Mouse (Mus musculus): ENCODE measurements around the gene Fxyd7. TPM values are rescaled to one million over a fixed set of nuclear protein-coding genes. Genes with fewer than 3 reads are reported as not detected.
A peak's percentile ranks its signal among the peaks of the same experiment; 100 is the strongest.

The Fxyd7 gene
- polyA plus RNA-seq, 1 experiment from 2014 or later, result 29.8 TPM

DNA sequence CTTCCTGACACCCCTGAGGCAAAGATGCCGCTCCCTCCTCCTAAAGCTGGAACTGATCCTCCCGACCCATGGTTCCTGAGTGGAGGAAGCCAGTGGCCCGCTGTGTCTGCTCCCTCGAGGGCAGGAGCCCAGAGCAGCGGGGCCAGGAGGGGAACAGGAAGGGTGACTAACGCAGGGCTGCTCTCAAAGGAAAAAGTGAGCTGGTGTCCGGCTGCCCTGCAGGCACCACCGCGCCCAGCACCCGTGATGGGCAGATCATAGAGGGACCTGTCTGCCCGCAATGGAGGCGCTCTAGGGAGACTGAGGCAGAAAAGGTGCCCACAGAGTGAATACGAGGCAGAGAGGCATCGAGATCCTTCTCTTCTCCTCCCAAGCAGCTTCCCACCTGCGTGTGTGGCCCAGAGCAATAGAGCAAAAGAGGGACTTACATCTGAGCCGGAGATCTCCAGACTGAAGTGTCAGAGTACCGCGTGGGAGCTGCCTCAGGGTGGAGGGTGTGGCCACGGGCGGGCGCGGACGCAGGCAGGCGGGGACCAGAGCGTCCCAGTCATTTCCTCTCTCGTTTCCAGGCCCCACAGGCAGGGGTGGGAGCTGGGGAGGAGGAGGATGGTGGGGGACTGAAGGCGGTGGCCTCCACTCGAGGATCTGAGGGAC is 9.5 kb downstream of the Fxyd7 start:
- Histone ChIP-seq H3K27ac (no peak overlapping the region), H3K27me3 (peaks cover 55% of the 10 kb centered on the region), H3K9ac (peak overlapping the region; percentile 28; the same call in 1 of the 2 replicates), H3K4me1 (peaks cover 11% of the 10 kb centered on the region), H3K36me3 (no peaks in the 10 kb centered on the region), H3K4me3 (peak overlapping the region; percentile 18), H3K9me3 (replicated peaks) (no peaks in the 10 kb centered on the region), H3K4me2 (replicated peaks) (peak overlapping the region; percentile 43)
- WGBS, result 6% methylated on average over 28 of the region's 28 CpGs
- ATAC-seq (ENCODE audit: low FRiP score), result 0 out of 2 replicates have a peak, but pooled peaks have one; percentile 32

DNA sequence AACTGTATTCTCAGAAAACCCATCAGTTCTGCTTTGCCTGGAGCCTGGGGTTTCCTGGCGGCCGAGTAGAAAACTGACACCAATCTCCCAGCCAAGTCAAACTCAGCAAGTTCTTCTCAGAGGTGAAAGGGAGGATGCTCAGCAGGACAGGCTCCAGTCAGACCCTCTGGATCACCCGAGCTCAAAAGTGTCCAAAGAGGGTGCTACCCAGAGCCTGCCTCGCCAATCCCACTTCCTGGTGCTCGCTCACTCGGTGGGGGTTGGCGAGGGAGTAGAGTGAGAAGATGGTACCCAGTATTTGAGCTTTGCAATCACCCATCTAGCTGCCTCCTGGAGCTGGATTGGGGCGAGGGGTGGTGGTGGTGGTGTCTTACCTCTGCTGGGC is 10.3 kb downstream of the Fxyd7 start:
- Histone ChIP-seq H3K9ac (no peak overlapping the region), H3K4me3 (no peak overlapping the region), H3K27ac (no peak overlapping the region), H3K4me2 (replicated peaks) (0 out of 2 replicates have a peak overlapping the region, but pooled peaks have one; percentile 43), H3K36me3 (no peaks in the 10 kb centered on the region), H3K4me1 (peaks cover 11% of the 10 kb centered on the region), H3K9me3 (replicated peaks) (no peaks in the 10 kb centered on the region), H3K27me3 (peaks cover 55% of the 10 kb centered on the region)
- WGBS, result 35% methylated on average over 8 of the region's 8 CpGs
- ATAC-seq (ENCODE audit: low FRiP score), result no peak

DNA sequence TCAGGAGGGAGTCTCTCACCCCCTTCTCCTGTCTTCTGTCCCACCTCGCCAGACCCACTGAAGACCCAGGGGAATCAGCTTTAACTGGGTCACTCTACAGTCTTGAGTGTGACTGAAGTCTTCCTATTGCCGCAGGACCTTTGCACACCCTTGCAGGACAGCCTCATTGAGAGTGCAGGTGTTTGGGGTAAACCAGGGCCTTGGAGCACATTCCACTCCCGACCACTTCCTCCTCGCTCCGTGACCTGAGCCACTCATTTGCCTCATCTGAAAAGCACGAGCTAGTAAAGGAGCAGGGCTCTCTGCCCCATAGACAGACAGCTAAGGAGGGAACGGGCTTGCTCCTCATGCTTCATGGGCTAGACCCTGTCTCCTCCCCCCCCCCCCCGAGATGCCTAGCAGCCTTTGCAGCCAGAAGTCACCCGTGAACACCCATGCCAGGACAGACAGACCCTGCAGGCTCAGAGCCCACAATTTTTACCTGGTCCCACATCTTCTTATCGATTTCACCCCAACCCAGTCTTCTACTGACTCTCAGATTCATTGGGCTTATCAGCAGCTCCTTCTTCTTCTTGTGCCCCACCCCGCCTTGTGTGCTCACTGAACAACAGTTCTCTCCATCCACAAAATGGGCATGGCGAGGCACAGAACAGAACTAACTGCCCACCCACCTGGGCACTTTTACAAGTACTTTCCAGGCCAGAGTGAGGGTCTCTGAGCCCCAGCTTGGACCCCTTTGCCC is 10.8 kb downstream of the Fxyd7 start:
- Histone ChIP-seq H3K27me3 (peaks cover 53% of the 10 kb centered on the region), H3K4me1 (peaks cover 11% of the 10 kb centered on the region), H3K4me3 (no peak overlapping the region), H3K9me3 (replicated peaks) (no peaks in the 10 kb centered on the region), H3K36me3 (no peaks in the 10 kb centered on the region), H3K4me2 (replicated peaks) (no peak overlapping the region), H3K27ac (no peak overlapping the region), H3K9ac (no peak overlapping the region)
- WGBS, result 83% methylated on average over 12 of the region's 12 CpGs
- ATAC-seq (ENCODE audit: low FRiP score), result no peak

DNA sequence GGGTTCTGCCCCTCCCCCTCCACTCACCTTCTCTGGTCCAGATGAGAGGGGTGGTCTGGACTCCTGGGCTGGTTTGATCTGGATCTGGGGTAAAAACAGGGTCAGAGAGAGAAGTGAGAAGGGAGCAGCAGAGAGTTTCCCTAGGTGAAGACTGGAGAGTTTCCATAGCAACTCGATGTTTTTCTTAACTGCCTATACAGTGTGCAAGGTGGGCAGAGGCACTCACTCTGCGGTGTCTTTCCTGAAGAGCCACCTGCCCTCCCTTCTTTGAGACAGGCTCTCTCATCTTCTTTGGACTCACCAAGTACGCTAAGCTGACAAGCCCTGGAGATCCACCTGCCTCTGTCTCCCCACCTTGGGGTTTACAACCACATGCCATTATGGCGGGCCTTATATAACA is 12.3 kb downstream of the Fxyd7 start:
- H3K27ac ChIP-seq, result no peak overlapping the region
- no peak overlapping the region for H3K4me3 ChIP-seq
- H3K36me3 ChIP-seq, result no peaks in the 10 kb centered on the region
- H3K9ac ChIP-seq, result no peak overlapping the region
- no peak for ATAC-seq (ENCODE audit: low FRiP score)
- H3K4me1 ChIP-seq, result peaks cover 11% of the 10 kb centered on the region
- WGBS, result 88% methylated on average over 4 of the region's 4 CpGs
- H3K4me2 ChIP-seq (replicated peaks), result no peak overlapping the region
- no peaks in the 10 kb centered on the region for H3K9me3 ChIP-seq (replicated peaks)
- H3K27me3 ChIP-seq, result peaks cover 38% of the 10 kb centered on the region

DNA sequence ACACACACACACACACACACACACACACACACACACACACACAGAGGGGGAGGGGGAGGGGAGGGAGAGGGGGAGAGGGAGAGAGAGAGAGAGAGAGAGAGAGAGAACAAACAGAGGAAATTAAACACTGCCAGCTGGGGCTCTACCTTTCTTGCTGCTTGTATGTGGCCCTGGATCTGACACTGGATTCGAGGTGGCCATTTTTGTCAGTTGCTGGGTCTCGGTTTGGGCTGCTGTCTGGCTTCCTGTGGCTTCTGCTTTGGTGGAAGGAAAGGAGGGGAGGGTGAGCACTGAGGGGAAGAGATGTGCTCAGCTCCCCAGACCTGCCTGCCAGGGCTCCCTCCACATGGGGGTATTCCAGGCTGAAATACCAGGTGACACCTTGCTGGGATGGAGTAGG is 13.6 kb downstream of the Fxyd7 start:
- H3K4me1 ChIP-seq, result peaks cover 11% of the 10 kb centered on the region
- ATAC-seq (ENCODE audit: low FRiP score), result no peak

DNA sequence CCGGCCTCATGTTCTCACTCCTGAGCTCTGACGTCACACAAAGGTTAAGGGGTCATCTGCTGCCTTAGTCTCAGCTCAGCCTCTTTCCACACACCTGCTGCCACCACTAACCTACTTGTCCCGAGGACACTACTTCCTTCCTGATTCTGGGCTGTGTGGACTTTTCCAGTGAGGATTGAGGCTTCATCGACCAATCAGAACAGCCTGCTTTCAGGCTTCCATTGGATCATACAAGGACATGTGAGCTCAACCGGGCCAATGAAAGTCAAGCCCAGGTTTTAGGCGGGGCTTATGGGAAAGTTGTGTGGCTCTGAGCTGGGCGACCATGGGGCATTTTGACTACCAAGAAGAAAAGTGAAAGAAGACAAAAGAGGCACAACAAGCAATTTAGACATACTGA is 14.3 kb downstream of the Fxyd7 start:
- H3K4me1 ChIP-seq, result peaks cover 5% of the 10 kb centered on the region
- no peaks in the 10 kb centered on the region for H3K9me3 ChIP-seq (replicated peaks)
- no peaks in the 10 kb centered on the region for H3K36me3 ChIP-seq
- H3K9ac ChIP-seq, result no peak overlapping the region
- no peak overlapping the region for H3K4me2 ChIP-seq (replicated peaks)
- H3K27me3 ChIP-seq, result peaks cover 18% of the 10 kb centered on the region
- ATAC-seq (ENCODE audit: low FRiP score), result no peak
- 85% methylated on average over 7 of the region's 7 CpGs for WGBS
- H3K4me3 ChIP-seq, result no peak overlapping the region
- no peak overlapping the region for H3K27ac ChIP-seq

More for the DNA sequence above, 13.6 kb downstream of the Fxyd7 start:
- Histone ChIP-seq H3K27me3 (peaks cover 26% of the 10 kb centered on the region), H3K36me3 (no peaks in the 10 kb centered on the region), H3K27ac (no peak overlapping the region), H3K4me3 (no peak overlapping the region), H3K9me3 (replicated peaks) (no peaks in the 10 kb centered on the region), H3K4me2 (replicated peaks) (no peak overlapping the region), H3K9ac (no peak overlapping the region)
- 90% methylated on average over 2 of the region's 2 CpGs for WGBS

DNA sequence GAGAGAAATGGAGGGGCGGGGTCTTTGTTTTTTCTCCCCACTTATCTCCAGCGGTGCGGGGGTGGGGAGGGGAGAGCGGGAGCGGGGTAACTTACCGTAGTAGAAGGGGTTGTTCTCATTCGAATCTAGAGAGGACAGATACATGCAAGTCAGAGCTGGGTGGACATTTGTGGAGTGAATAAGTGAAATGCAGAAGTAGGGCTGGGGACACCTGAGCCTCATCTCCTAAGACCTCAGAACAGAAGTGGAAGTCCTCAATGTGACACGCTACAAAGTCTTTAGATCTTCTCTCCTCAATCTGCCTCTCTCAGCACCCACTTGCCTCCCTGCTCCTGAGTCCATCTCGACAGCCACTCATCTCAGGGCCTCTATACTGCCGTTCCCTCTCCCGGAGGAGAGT is 16.0 kb downstream of the Fxyd7 start:
- 82% methylated on average over 9 of the region's 11 CpGs for WGBS
- Histone ChIP-seq H3K27me3 (peaks cover 2% of the 10 kb centered on the region; the same call in 1 of the 2 replicates), H3K9me3 (replicated peaks) (no peaks in the 10 kb centered on the region), H3K36me3 (no peaks in the 10 kb centered on the region), H3K4me3 (no peak overlapping the region), H3K27ac (no peak overlapping the region), H3K9ac (no peak overlapping the region), H3K4me2 (replicated peaks) (no peak overlapping the region), H3K4me1 (no peaks in the 10 kb centered on the region)
- ATAC-seq (ENCODE audit: low FRiP score), result no peak

DNA sequence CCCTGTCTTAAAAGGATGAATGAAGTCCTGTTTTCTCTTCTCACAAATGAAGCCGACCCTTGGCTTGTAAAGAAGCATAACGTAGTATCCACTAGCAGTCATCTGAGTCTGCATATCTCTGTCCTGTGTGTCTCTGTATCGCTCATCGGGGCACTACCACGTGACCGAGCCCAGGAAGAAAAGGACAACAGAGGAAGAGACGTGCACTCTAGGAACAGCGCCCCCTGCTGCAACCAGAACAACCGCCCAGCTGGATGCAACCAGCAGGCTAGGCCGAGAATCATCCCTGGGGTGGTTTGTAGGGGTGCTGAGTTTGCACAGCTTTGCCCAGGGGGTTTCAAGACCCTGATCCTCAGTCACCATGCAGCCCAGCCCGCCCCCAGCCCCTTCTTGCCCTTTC is 16.5 kb downstream of the Fxyd7 start:
- no peak overlapping the region for H3K27ac ChIP-seq
- ATAC-seq (ENCODE audit: low FRiP score), result no peak
- no peak overlapping the region for H3K4me3 ChIP-seq
- no peak overlapping the region for H3K9ac ChIP-seq
- H3K4me1 ChIP-seq, result no peaks in the 10 kb centered on the region
- WGBS, result 66% methylated on average over 11 of the region's 11 CpGs
- H3K27me3 ChIP-seq, result no peaks in the 10 kb centered on the region
- no peak overlapping the region for H3K4me2 ChIP-seq (replicated peaks)
- no peaks in the 10 kb centered on the region for H3K9me3 ChIP-seq (replicated peaks)
- H3K36me3 ChIP-seq, result no peaks in the 10 kb centered on the region

DNA sequence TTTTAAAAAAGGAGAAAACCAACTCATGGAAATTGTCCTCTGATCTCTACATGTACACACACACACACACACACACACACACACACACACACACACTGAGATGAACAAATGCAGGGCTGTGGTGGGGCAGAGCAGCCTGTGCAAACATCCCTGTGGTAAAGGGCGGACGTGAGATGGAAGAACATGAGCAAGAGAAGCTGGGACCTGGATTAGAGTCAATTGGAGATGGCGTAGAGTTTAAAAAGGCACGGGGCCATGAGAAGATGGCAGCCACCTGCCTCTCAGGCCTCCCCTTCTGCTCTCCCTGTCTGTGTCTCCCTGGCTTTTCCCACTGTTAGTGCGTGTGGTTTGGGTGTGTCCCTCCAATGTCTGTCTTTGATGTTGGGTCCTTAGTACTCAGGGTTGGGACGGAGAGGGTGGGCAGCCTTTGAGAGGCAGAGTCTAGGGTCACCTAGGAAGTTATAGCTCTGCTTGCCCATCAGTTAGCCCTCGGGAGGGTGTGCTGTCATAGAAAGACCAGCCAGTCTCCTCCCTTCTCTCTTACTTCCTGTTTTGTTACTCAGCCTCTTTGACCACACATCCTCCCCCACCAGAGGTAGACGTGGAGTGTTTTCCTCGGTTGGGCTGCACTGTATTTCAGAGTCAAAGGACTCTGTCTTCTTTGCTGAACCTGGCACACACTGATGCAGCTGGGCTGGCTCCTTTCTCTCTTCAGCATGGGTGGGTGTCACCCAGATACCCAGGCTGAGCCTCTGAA is 17.7 kb downstream of the Fxyd7 start:
- Histone ChIP-seq H3K36me3 (no peaks in the 10 kb centered on the region), H3K27me3 (no peaks in the 10 kb centered on the region), H3K27ac (no peak overlapping the region), H3K9me3 (replicated peaks) (no peaks in the 10 kb centered on the region), H3K4me1 (no peaks in the 10 kb centered on the region), H3K4me2 (replicated peaks) (no peak overlapping the region), H3K9ac (no peak overlapping the region), H3K4me3 (no peak overlapping the region)
- 76% methylated on average over 9 of the region's 9 CpGs for WGBS
- no peak for ATAC-seq (ENCODE audit: low FRiP score)

DNA sequence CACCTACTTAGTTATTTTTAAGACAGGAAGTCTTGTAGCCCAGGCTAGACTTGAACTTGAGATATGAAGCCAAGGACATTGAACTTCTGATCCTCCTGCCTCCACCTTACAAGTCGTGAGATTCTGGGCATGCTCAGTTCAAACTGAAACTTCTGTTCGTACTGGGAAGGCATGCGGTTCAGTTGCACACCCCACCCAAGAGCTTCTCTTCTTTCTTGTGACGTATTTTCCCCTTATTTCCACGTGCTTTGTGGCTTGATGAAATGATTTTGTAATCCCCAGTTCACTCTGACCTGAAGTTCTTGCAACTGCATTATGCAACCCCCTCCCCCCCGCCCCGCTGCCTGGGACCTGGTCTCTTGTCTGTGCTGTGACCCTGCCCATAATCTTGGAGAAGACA is 19.5 kb downstream of the Fxyd7 start:
- Histone ChIP-seq H3K9ac (no peak overlapping the region), H3K36me3 (no peaks in the 10 kb centered on the region), H3K4me2 (replicated peaks) (no peak overlapping the region), H3K4me3 (no peak overlapping the region), H3K27me3 (no peaks in the 10 kb centered on the region), H3K27ac (no peak overlapping the region), H3K9me3 (replicated peaks) (no peaks in the 10 kb centered on the region), H3K4me1 (no peaks in the 10 kb centered on the region)
- no peak for ATAC-seq (ENCODE audit: low FRiP score)
- WGBS, result 86% methylated on average over 7 of the region's 7 CpGs

DNA sequence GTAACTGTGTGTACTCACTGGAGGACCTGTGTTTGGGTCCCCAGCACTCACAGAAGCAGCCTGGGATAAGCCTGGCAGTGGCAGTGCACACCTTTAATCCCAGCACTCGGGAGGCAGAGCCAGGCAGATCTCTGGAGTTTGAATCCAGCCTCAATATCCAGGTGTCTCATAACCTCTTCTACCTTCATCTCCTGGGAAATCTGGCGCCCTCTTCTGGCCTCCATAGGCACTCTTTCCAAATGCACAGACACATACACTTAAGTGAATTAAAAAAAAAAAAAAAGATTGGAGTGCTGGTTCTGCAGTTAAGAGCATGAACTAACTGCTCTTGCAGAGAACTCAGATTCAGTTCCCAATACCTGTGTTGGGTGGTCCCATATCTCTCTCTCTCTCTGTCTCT is 20.6 kb downstream of the Fxyd7 start:
- no peak overlapping the region for H3K27ac ChIP-seq
- H3K4me2 ChIP-seq (replicated peaks), result no peak overlapping the region
- no peaks in the 10 kb centered on the region for H3K4me1 ChIP-seq
- H3K4me3 ChIP-seq, result no peak overlapping the region
- no peaks in the 10 kb centered on the region for H3K36me3 ChIP-seq
- 69% methylated on average over 2 of the region's 2 CpGs for WGBS
- H3K9ac ChIP-seq, result no peak overlapping the region
- no peak for ATAC-seq (ENCODE audit: low FRiP score)
- no peaks in the 10 kb centered on the region for H3K9me3 ChIP-seq (replicated peaks)
- no peaks in the 10 kb centered on the region for H3K27me3 ChIP-seq

DNA sequence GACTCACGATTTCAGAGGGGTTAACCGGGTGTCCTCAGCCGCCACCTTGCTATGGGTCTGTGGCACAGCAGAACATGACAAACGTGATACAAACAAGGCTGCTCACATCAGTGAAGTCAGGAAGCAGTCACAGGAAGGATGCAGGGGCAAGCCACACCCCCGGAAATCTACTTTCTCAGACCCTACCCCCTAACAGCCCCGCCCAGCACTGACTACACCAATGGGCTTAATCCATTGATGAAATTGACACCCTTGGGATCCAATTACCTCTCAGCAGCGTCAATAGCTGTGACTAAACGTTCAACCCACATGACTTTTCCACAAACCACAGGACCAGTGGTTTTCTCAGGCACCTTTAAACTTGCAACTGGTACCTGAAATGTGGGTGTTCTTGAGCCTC is 22.7 kb downstream of the Fxyd7 start:
- H3K27ac ChIP-seq, result no peak overlapping the region
- no peaks in the 10 kb centered on the region for H3K4me1 ChIP-seq
- no peak overlapping the region for H3K9ac ChIP-seq
- WGBS, result 80% methylated on average over 8 of the region's 8 CpGs
- no peaks in the 10 kb centered on the region for H3K9me3 ChIP-seq (replicated peaks)
- ATAC-seq (ENCODE audit: low FRiP score), result no peak
- H3K4me2 ChIP-seq (replicated peaks), result no peak overlapping the region
- no peaks in the 10 kb centered on the region for H3K27me3 ChIP-seq
- H3K36me3 ChIP-seq, result no peaks in the 10 kb centered on the region
- H3K4me3 ChIP-seq, result no peak overlapping the region

Data from hindbrain, embryonic 12.5 days (tissue).